Mouse (Mus musculus): ENCODE data around the gene Pde10a. TPM values are rescaled to one million over a fixed set of nuclear protein-coding genes. Genes with fewer than 3 reads are reported as not detected.

The Pde10a gene
- total and polyA plus RNA-seq, 3 experiments = 0.04 to 0.41 (median 0.21) TPM

- H3K9ac ChIP-seq (ENCODE audit: insufficient read depth, low read depth) = no peak overlapping the region
- no peaks in the 10 kb centered on the region for H3K36me3 ChIP-seq (replicated peaks in 1 of 2; ENCODE audit: control insufficient read depth in 1 of 2, insufficient read depth in 1 of 2, low read length in 1 of 2)
- TF ChIP-seq E2F4 (IDR thresholded peaks at IDR 0.05; ENCODE audit: insufficient replicate concordance, low read depth, low read length) = no peak
- TF ChIP-seq ZMIZ1 (IDR thresholded peaks at IDR 0.05; ENCODE audit: low read depth, low read length) = no peak
- no peak for TF ChIP-seq ZNF384 (IDR thresholded peaks at IDR 0.05; ENCODE audit: low read depth, low read length)
- no peak for TF ChIP-seq PAX5 (IDR thresholded peaks at IDR 0.05; ENCODE audit: low read length)
- TF ChIP-seq USF1 (IDR thresholded peaks at IDR 0.05; ENCODE audit: low read depth, low read length) = no peak
- TF ChIP-seq MYC (IDR thresholded peaks at IDR 0.05; ENCODE audit: low read depth, low read length) = no peak
- no peak for TF ChIP-seq IRF4 (IDR thresholded peaks at IDR 0.05; ENCODE audit: low read depth, low read length)
- no peak for TF ChIP-seq ETS1 (conservative IDR thresholded peaks at IDR 0.05; ENCODE audit: low read depth, low read length)
- no peak for TF ChIP-seq TBP (conservative IDR thresholded peaks at IDR 0.05; ENCODE audit: low read depth, low read length)
- TF ChIP-seq CTCF (conservative IDR thresholded peaks at IDR 0.05 in 1 of 2, IDR thresholded peaks at IDR 0.05 in 1 of 2; ENCODE audit: low read depth in 2 of 2, low read length in 2 of 2) = no peak
- TF ChIP-seq MXI1 (IDR thresholded peaks at IDR 0.05; ENCODE audit: low read depth, low read length) = no peak
- no peak for TF ChIP-seq USF2 (conservative IDR thresholded peaks at IDR 0.05; ENCODE audit: low read depth, low read length)
- TF ChIP-seq MEF2A (IDR thresholded peaks at IDR 0.05; ENCODE audit: borderline replicate concordance, low read depth, low read length) = no peak
- TF ChIP-seq MAFK (IDR thresholded peaks at IDR 0.05; ENCODE audit: insufficient replicate concordance, low read length) = no peak
- no peak for TF ChIP-seq POLR2A (IDR thresholded peaks at IDR 0.05; ENCODE audit: low read depth, low read length)
- TF ChIP-seq NRF1 (IDR thresholded peaks at IDR 0.05; ENCODE audit: low read depth, low read length) = no peak
- DNase-seq (ENCODE audit: extremely low read depth) = no peak
- H3K9me3 ChIP-seq (replicated peaks; ENCODE audit: low read length) = no peaks in the 10 kb centered on the region
- no peaks in the 10 kb centered on the region for H3K4me1 ChIP-seq (ENCODE audit: control insufficient read depth in 1 of 2, insufficient read depth in 2 of 2)
- in situ Hi-C loops (cut with MboI; ENCODE audit: low pct_ligation_motif_present, low pct_unique_long_range_greater_than_20kb, low sequenced_read_pairs) (no loop called here), dilution Hi-C loops (cut with MboI; ENCODE audit: extremely low pct_ligation_motif_present, extremely low pct_unique_long_range_greater_than_20kb, low sequenced_read_pairs) (no loop called here)
- H3K4me3 ChIP-seq (replicated peaks in 1 of 3; ENCODE audit: low read depth in 2 of 3, low read length in 2 of 3, poor library complexity in 1 of 3) = no peak overlapping the region
- H3K4me2 ChIP-seq (ENCODE audit: insufficient read depth, low read depth, poor library complexity, severe bottlenecking) = no peak overlapping the region
- no peak overlapping the region for H3K27ac ChIP-seq (ENCODE audit: insufficient read depth, low read depth)
- peaks cover 3% of the 10 kb centered on the region for H3K27me3 ChIP-seq (replicated peaks)
- H3K79me2 ChIP-seq (replicated peaks; ENCODE audit: control insufficient read depth, extremely low read depth, insufficient read depth, poor library complexity, severe bottlenecking) = no peaks in the 10 kb centered on the region
Observed at GRCm38 (mm10) chr17:8961097-8961496, 435.9 kb downstream of the Pde10a start.

GRCm38 (mm10) chr17:8961644-8962043 lies 436.5 kb downstream of the Pde10a start:
- dilution Hi-C loops (cut with MboI; ENCODE audit: extremely low pct_ligation_motif_present, extremely low pct_unique_long_range_greater_than_20kb, low sequenced_read_pairs) (no loop called here), in situ Hi-C loops (cut with MboI; ENCODE audit: low pct_ligation_motif_present, low pct_unique_long_range_greater_than_20kb, low sequenced_read_pairs) (no loop called here)
- H3K4me1 ChIP-seq (ENCODE audit: control insufficient read depth in 1 of 2, insufficient read depth in 2 of 2) = no peaks in the 10 kb centered on the region
- H3K27ac ChIP-seq (ENCODE audit: insufficient read depth, low read depth) = no peak overlapping the region
- TF ChIP-seq E2F4 (IDR thresholded peaks at IDR 0.05; ENCODE audit: insufficient replicate concordance, low read depth, low read length) (no peak), POLR2AphosphoS2 (IDR thresholded peaks at IDR 0.05; ENCODE audit: low read depth, low read length) (no peak), MYC (IDR thresholded peaks at IDR 0.05; ENCODE audit: low read depth, low read length) (no peak), NELFE (IDR thresholded peaks at IDR 0.05; ENCODE audit: low read depth, low read length) (no peak), SMC3 (IDR thresholded peaks at IDR 0.05; ENCODE audit: low read depth, low read length) (no peak), HCFC1 (IDR thresholded peaks at IDR 0.05; ENCODE audit: low read depth, low read length) (no peak), ZMIZ1 (IDR thresholded peaks at IDR 0.05; ENCODE audit: low read depth, low read length) (no peak), RCOR1 (conservative IDR thresholded peaks at IDR 0.05; ENCODE audit: low read depth, low read length) (no peak), ZC3H11A (IDR thresholded peaks at IDR 0.05; ENCODE audit: low read depth, low read length) (no peak), ELF1 (IDR thresholded peaks at IDR 0.05; ENCODE audit: low read depth, low read length) (no peak), CHD2 (IDR thresholded peaks at IDR 0.05; ENCODE audit: low read length) (no peak), MAX (IDR thresholded peaks at IDR 0.05; ENCODE audit: low read length) (no peak), POLR2A (IDR thresholded peaks at IDR 0.05; ENCODE audit: low read depth, low read length) (no peak), NRF1 (IDR thresholded peaks at IDR 0.05; ENCODE audit: low read depth, low read length) (no peak), PAX5 (IDR thresholded peaks at IDR 0.05; ENCODE audit: low read length) (no peak)
- DNase-seq (ENCODE audit: extremely low read depth) = no peak
- peaks cover 5% of the 10 kb centered on the region for H3K27me3 ChIP-seq (replicated peaks)
- H3K4me3 ChIP-seq (replicated peaks in 1 of 3; ENCODE audit: low read depth in 2 of 3, low read length in 2 of 3, poor library complexity in 1 of 3) = no peak overlapping the region
- H3K9me3 ChIP-seq (replicated peaks; ENCODE audit: low read length) = no peaks in the 10 kb centered on the region
- H3K36me3 ChIP-seq (replicated peaks in 1 of 2; ENCODE audit: control insufficient read depth in 1 of 2, insufficient read depth in 1 of 2, low read length in 1 of 2) = no peaks in the 10 kb centered on the region
- no peak overlapping the region for H3K9ac ChIP-seq (ENCODE audit: insufficient read depth, low read depth)
- H3K79me2 ChIP-seq (replicated peaks; ENCODE audit: control insufficient read depth, extremely low read depth, insufficient read depth, poor library complexity, severe bottlenecking) = no peaks in the 10 kb centered on the region
- H3K4me2 ChIP-seq (ENCODE audit: insufficient read depth, low read depth, poor library complexity, severe bottlenecking) = no peak overlapping the region

Measured in CH12.LX (cell line).